ENCODE assay signal across 17 mouse cellular contexts in genomic region chr3:153917200-153917599, GRCm38 (mm10). TPM values are rescaled to one million over a fixed set of nuclear protein-coding genes. Genes with fewer than 3 reads are reported as not detected.
A peak's percentile ranks its signal among the peaks of the same experiment; 100 is the strongest.
DNase-seq lines count a peak whose midpoint lies in the region; ATAC-seq lines count a peak whose summit lies in the region.
"Had no signal": no experiment of that assay in that cellular context is flagged by ENCODE, and none has a peak within 500 bp of the region (broad histone marks: within the 10 kb centered on the region; RNA-seq: fewer than 3 reads in every experiment).

No protein-coding gene starts in this region.

- H3K27me3 ChIP-seq in forebrain, embryonic 14.5 days (replicated peaks; ENCODE audit: control insufficient read depth, insufficient read depth, low read length): no peaks in the 10 kb centered on the region
- no peaks in the 10 kb centered on the region for H3K27me3 ChIP-seq in forebrain, embryonic 10.5 days (ENCODE audit: poor library complexity, severe bottlenecking)
- no peaks in the 10 kb centered on the region for H3K27me3 ChIP-seq in heart, embryonic 10.5 days (ENCODE audit: insufficient read depth, poor library complexity, severe bottlenecking)
- H3K27me3 ChIP-seq: forebrain, embryonic 13.5 days; intestine, embryonic 15.5 days; limb, embryonic 13.5 days; neural tube, embryonic 13.5 days had no signal

- ATAC-seq in forebrain, embryonic 14.5 days: no peak
- ATAC-seq: forebrain, embryonic 13.5 days; intestine, embryonic 15.5 days; liver, postnatal 0 days had no signal

- no peak overlapping the region for H3K4me2 ChIP-seq in forebrain, embryonic 14.5 days (ENCODE audit: low read length)
- H3K4me2 ChIP-seq: forebrain, embryonic 13.5 days; intestine, embryonic 15.5 days; limb, embryonic 13.5 days; neural tube, embryonic 13.5 days had no signal

- H3K27ac ChIP-seq in forebrain, embryonic 14.5 days (ENCODE audit: low read depth, low read length): no peak overlapping the region
- H3K27ac ChIP-seq in forebrain, embryonic 10.5 days: no peak overlapping the region
- H3K27ac ChIP-seq in heart, embryonic 10.5 days: no peak overlapping the region
- H3K27ac ChIP-seq: forebrain, embryonic 13.5 days; intestine, embryonic 15.5 days; limb, embryonic 13.5 days; macrophage; neural tube, embryonic 13.5 days had no signal

- H3K4me3 ChIP-seq in forebrain, embryonic 14.5 days (ENCODE audit: low read depth, low read length): no peak overlapping the region
- no peak overlapping the region for H3K4me3 ChIP-seq in forebrain, embryonic 10.5 days
- H3K4me3 ChIP-seq in heart, embryonic 10.5 days: no peak overlapping the region
- H3K4me3 ChIP-seq: forebrain, embryonic 13.5 days; intestine, embryonic 15.5 days; limb, embryonic 13.5 days; neural tube, embryonic 13.5 days had no signal

- H3K36me3 ChIP-seq in forebrain, embryonic 14.5 days (ENCODE audit: control insufficient read depth, insufficient read depth, low read length): no peaks in the 10 kb centered on the region; the same call in 1 of the 2 replicates
- H3K36me3 ChIP-seq in forebrain, embryonic 10.5 days (replicated peaks): peaks cover 12% of the 10 kb centered on the region
- H3K36me3 ChIP-seq in heart, embryonic 10.5 days: peaks cover 16% of the 10 kb centered on the region
- H3K36me3 ChIP-seq: intestine, embryonic 15.5 days had no signal

- peak; percentile 27 for DNase-seq in forebrain, embryonic 14.5 days (ENCODE audit: low spot score)
- DNase-seq in forebrain, embryonic 10.5 days (ENCODE audit: extremely low spot score, low spot score): no peak
- DNase-seq in 416B (ENCODE audit: low read depth) (peak; percentile 36), MEL-GATA-1-ER (ENCODE audit: extremely low read depth, low read depth) (peak; percentile 81)
- DNase-seq in embryo, embryonic 11 days: peak; percentile 54
- DNase-seq in heart, embryonic 10.5 days (ENCODE audit: low spot score): no peak
- DNase-seq in thymus, postnatal 14 days: no peak
- DNase-seq: cerebellum, adult 2 months; liver, postnatal 0 days; thymus, postnatal 36 days had no signal

- no peaks in the 10 kb centered on the region for H3K4me1 ChIP-seq in forebrain, embryonic 14.5 days (ENCODE audit: control insufficient read depth, insufficient read depth, low read length)
- H3K4me1 ChIP-seq in forebrain, embryonic 10.5 days: peaks cover 17% of the 10 kb centered on the region
- peaks cover 14% of the 10 kb centered on the region for H3K4me1 ChIP-seq in heart, embryonic 10.5 days

- no peaks in the 10 kb centered on the region for H3K9me3 ChIP-seq in forebrain, embryonic 14.5 days (replicated peaks; ENCODE audit: control insufficient read depth, low read length)
- no peaks in the 10 kb centered on the region for H3K9me3 ChIP-seq in forebrain, embryonic 10.5 days
- H3K9me3 ChIP-seq in heart, embryonic 10.5 days: no peaks in the 10 kb centered on the region
- H3K9me3 ChIP-seq: forebrain, embryonic 13.5 days; intestine, embryonic 15.5 days; limb, embryonic 13.5 days; neural tube, embryonic 13.5 days had no signal

- no peak overlapping the region for H3K9ac ChIP-seq in forebrain, embryonic 14.5 days (ENCODE audit: low read length)
- H3K9ac ChIP-seq: forebrain, embryonic 13.5 days; intestine, embryonic 15.5 days; limb, embryonic 13.5 days; liver, postnatal 0 days; neural tube, embryonic 13.5 days had no signal

- 0% methylated on average over 1 of the region's 1 CpGs for WGBS in forebrain, embryonic 14.5 days
- 5% methylated on average over 1 of the region's 1 CpGs for WGBS in forebrain, embryonic 10.5 days
- 27% methylated on average over 1 of the region's 1 CpGs for WGBS in heart, embryonic 10.5 days

RNA-seq across cellular contexts. Expression of gene Rabggtb, which starts 4.4 kb away (rescaled TPM):
- 49.1 and 55.4 TPM in 2 replicates for polyA plus RNA-seq in forebrain, embryonic 14.5 days (2014; fragmentation: Nextera tagmentation; extraction: Ambion mirVana)
- 51.2 and 55.5 TPM in 2 replicates for polyA plus RNA-seq in forebrain, embryonic 10.5 days (2016; fragmentation: Nextera tagmentation; extraction: Ambion mirVana)
- polyA plus RNA-seq in heart, embryonic 10.5 days (2016; fragmentation: Nextera tagmentation; extraction: Ambion mirVana): 56.8 and 57.2 TPM in 2 replicates

RNA-seq across cellular contexts. Expression of gene Msh4, which starts 11.3 kb away (rescaled TPM):
- polyA plus RNA-seq in forebrain, embryonic 14.5 days (2014; fragmentation: Nextera tagmentation; extraction: Ambion mirVana): 0.06 TPM in 1 of 2 replicates, not detected in the other
- polyA plus RNA-seq in forebrain, embryonic 10.5 days (2016; fragmentation: Nextera tagmentation; extraction: Ambion mirVana): 0.07 and 0.12 TPM in 2 replicates
- polyA plus RNA-seq in heart, embryonic 10.5 days (2016; fragmentation: Nextera tagmentation; extraction: Ambion mirVana): 0.09 and 0.11 TPM in 2 replicates
- polyA plus RNA-seq: embryonic facial prominence, embryonic 11.5 days; liver, postnatal 0 days; macrophage; stomach, embryonic 16.5 days had no signal

RNA-seq across cellular contexts. Expression of gene Acadm, which starts 27.2 kb away (rescaled TPM):
- polyA plus RNA-seq in forebrain, embryonic 14.5 days (2014; fragmentation: Nextera tagmentation; extraction: Ambion mirVana): 42.1 and 47.5 TPM in 2 replicates
- 37.6 and 39.1 TPM in 2 replicates for polyA plus RNA-seq in forebrain, embryonic 10.5 days (2016; fragmentation: Nextera tagmentation; extraction: Ambion mirVana)
- 91.2 and 141 TPM in 2 replicates for polyA plus RNA-seq in heart, embryonic 10.5 days (2016; fragmentation: Nextera tagmentation; extraction: Ambion mirVana)

RNA-seq across cellular contexts. Expression of gene Slc44a5, which starts 56.0 kb away (rescaled TPM):
- 10.5 and 11.2 TPM in 2 replicates for polyA plus RNA-seq in forebrain, embryonic 14.5 days (2014; fragmentation: Nextera tagmentation; extraction: Ambion mirVana)
- polyA plus RNA-seq in forebrain, embryonic 10.5 days (2016; fragmentation: Nextera tagmentation; extraction: Ambion mirVana): 0.82 and 0.91 TPM in 2 replicates
- 1.0 and 1.1 TPM in 2 replicates for polyA plus RNA-seq in heart, embryonic 10.5 days (2016; fragmentation: Nextera tagmentation; extraction: Ambion mirVana)
- polyA plus RNA-seq: macrophage had no signal

Comparison
In these comparisons a context has a peak if more than half of its experiments do, and no peak if none do; other contexts are left out.
1. DNase-seq: peak in forebrain, embryonic 14.5 days (single experiment), 416B (single experiment), MEL-GATA-1-ER (single experiment) and embryo, embryonic 11 days (single experiment); none in forebrain, embryonic 10.5 days (single experiment), heart, embryonic 10.5 days (single experiment) and thymus, postnatal 14 days (single experiment).